Mouse (Mus musculus) hematopoietic stem cell, adult 5-6 weeks (primary cell): ENCODE data around the gene Iqcn. TPM values are rescaled to one million over a fixed set of nuclear protein-coding genes. Genes with fewer than 3 reads are reported as not detected.

Experiments used
- ATAC-seq, 2 experiments: fragments of 125-278 bp in 1 of 2; replicated peaks in 1 of 2; 2 replicates each; pipeline ENCODE4 v1.8.0; 2016 to 2017; ENCODE audit warnings: inconsistent platforms in 2 of 2, mild to moderate bottlenecking in 2 of 2, moderate number of reproducible peaks in 2 of 2, low read depth in 1 of 2, moderate TSS enrichment in 1 of 2; ENCODE audit not compliant: low FRiP score in 2 of 2, poor library complexity in 2 of 2, severe bottlenecking in 2 of 2, insufficient read depth in 1 of 2, low TSS enrichment in 1 of 2
- total RNA-seq: library from RNA; stranded (forward); fragments of 172-1452, 232-1000 nt; gene quantifications from 2 replicates; pipeline ENCODE4 v1.2.3, GENCODE M21; 2017

Gene Iqcn
- total RNA-seq, 1 experiment from 2014 or later, result 0.25 TPM

DNA sequence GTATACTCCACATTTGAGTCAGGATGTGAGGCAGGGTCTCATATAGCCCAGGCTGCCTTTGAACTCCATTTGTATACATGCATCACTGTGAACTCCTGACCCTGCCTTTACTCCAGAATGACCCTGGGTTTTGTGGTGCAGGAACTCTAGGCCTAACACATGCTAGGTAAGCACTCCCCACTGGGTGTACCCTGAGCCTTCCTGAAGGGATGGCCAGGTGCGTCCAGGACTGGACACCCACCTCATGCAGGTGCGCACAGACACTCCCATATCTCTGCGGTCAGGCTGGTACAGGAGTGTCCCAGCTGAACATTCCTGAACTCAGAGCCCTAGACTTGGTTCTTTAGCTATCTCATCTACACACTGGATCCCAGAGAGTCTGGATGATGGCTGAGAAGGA lies 29.1 kb upstream of the Iqcn start:
- no peak for ATAC-seq

DNA sequence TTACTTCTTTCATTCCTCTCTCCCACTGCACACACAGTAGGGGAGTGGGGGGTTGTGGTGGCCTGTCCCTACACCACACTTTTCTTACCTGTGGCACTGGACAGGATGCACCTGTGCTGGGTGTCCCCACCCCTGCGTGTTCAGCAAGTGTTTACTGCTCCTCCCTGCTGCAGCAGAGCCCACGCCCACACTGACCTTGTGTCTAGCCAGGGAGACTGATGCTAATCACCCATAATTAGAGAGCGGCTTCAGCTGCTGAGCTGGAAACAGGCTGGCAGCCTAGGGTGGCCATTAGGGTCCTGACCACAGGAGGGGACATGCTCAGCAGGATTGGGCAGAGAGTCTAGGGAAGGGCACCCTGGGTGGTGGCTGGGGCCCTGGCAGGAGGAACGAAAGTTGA lies 28.5 kb upstream of the Iqcn start:
- no peak for ATAC-seq

DNA sequence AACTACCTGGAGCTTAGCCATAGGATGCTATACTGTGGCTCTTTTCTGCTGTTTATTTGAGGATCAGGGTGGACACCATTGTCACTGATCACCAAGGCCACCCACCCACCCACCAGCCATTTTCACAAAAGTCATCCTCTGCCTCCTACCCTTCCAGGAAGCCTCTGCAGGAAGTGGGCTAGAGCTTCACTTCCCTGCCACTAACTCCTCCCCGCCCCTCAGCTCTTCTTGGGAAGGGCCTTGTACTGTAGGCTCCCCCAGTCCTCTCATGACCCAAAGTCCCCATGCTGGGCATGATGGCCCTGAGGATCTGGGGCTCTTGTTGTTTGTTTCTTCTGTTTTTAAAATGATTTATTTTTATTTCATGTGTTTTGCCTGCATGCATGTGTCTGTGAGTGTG lies 27.9 kb upstream of the Iqcn start:
- 0 out of 4 replicates have a peak, but pooled peaks of 1 of the 2 experiments have one; percentile 12 for ATAC-seq

DNA sequence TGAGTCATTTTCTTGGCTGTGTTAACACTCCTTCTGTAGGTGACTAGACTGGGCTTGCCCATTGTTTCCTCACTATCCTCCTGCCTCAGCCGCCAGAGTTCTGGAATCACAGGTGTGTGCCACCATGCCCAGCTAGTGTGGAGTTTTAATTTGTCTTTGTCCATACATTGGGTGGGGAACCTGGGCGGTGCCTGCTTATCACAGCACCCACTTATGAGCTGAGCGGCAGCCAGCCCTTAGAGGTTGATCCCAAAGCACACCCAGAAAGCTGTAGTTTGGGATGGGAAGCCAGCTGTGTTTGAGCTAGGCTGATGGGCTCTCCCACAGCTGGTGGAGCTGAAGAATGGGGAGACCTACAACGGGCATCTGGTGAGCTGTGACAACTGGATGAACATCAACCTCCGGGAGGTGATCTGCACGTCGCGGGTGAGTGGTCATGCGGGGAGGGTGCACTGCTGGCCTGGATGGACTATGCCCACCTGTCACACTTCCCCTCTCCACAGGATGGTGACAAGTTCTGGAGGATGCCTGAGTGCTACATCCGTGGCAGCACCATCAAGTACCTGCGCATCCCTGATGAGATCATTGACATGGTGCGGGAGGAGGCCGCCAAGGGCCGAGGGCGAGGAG lies 25.7 kb upstream of the Iqcn start:
- no peak for ATAC-seq

DNA sequence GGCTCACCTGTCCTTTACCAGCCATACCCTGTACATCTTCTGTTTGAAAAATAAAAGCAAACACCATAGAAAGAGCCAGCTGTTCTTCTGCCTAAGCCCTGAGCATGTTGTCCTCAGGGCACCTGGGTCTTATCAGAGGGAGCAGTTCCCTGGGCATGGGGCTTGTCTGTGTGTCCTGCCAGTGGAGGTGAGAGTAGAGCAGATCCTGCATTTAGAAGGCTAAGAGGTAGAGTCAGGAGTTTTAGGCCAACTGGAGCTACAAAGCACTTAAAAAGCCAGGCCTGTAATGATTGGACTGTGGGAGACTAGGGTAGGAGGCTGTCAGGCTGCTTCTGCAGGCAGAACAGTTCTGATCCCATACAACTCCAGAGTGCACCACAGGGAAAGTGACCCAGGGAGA lies 24.6 kb upstream of the Iqcn start:
- ATAC-seq, result no peak

DNA sequence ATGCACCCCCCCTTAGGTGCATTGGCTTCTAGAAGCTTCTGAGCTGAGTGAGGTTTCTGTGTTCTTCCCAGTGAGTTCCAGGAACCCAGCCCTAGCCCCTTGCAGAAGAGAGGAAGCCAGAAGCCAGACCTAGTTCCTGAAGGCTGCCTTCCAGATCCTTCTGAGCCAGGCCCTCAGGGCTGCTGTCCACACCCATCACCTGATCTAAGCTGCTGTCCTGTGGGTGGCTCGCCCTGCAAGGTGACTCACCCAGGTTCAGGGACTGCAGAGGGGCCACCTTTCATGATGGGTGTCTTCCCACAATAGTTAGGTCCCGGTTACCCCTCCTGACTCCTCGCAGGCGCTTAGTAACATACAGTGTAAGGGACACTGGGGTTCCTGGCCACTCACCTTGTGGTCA lies 23.9 kb upstream of the Iqcn start:
- no peak for ATAC-seq

DNA sequence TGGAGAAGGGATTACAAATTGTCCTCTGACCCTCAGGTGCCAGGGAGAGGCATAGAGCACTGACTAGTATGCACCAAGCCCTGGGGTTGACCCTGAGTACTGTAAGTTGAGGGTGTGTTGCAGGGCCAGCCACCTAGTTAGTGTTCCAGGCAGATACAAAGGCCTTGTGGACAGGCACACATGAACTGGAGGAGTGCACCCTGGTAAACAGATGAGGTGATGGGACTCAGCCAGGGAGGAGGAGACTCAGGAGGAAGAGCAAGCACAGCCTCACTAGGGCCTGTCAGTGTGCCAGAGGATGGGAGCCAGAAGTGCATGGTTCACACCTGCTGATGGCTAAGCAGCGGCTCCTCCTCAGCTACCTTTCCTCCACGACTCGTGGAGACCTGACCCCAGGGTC lies 23.2 kb upstream of the Iqcn start:
- no peak for ATAC-seq

DNA sequence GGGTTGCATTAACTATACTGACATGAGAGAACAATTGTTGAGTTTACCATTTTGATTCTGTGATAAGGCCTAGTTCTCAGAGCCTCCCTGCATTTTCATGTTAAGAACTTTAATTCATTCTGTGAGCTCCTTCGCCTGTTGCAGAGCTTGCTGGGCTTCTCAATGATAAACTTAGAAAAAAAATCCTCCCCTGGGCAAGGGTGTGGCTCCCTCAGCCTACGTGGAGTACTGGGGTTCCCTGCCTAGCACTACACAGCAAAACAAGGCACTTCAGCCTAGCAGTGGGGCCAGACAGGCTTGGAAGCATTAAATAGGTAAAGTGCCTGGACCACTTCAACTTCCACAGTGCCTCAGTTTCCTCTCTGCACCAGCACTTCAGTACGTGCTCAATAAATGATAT lies 21.8 kb upstream of the Iqcn start:
- ATAC-seq, result no peak

DNA sequence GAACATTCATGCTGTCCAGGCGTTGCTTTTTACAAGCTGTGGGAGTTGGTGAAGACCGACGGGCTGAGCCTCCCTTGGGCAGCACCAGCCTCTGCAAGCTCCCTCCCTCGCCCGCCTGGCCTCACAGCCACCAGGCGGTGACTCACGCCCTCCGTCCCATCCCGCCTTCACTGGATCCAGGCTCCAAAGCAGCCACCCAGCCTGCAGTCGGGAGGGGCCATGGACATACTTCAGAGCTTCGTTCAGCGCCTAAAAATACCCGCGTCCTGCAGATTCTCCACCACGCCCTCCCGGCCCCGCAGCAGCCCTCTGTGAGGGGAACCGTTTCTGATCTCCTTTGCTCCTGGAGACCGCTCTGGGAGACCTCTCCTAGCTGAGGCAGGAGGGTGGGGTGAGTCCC lies 21.1 kb upstream of the Iqcn start:
- no peak for ATAC-seq

DNA sequence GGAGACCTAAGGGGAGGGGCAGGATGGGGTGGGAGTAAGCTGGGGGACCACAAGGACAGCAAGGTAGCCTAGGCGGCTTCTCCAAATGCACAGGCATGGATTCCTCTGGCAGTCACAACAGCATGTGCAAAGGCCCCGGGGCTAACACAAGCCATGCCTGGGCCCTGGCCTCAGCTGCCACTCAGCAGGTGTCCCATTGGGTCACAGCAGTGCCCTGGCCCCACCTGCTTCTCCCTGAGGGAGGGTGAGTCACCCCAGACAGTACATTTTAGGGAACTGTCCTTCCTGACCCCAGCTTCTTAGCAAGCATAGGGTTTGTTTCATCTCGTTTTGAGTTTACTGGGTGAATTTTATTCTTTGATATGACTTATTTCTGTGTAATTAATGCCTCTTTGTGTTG lies 20.6 kb upstream of the Iqcn start:
- ATAC-seq, result no peak

DNA sequence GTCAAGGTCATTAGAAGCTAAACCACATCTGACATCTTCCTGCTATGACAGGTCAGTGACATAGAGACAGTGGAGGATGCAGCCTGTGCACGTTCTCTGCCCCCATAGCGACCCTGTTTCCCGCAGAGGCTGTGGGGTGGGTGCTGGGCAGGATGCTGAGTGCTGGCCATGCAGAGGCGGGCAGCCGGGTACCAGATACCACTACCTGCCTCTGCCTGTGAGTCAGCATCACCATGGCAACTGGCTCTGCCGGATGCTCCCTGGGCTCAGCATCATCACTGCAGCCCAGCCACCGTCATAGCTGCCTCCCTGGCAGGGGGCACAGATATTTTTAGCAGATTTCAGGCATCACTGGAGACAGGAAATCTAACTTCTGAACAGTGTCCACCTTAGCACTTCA lies 19.0 kb upstream of the Iqcn start:
- ATAC-seq, result no peak

DNA sequence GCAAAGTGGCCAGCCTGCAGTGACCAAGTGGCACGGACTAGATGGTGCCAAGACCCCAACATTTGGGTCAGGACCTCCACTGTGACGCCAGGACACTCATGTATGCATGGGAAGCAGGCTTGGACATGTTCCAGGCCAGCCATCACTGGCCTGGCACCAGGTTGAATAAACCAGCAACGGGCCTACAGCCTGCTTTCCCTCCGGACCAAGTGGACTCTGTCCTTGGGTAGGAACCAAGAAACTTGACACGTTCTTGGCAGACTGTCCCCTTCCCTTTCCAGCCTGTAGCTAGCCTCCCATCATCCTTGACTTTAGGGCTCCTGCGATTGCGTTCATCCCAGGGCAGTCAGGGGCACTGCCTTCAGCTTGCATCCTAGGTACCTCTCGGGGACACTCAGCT lies 15.7 kb upstream of the Iqcn start:
- ATAC-seq, result no peak

DNA sequence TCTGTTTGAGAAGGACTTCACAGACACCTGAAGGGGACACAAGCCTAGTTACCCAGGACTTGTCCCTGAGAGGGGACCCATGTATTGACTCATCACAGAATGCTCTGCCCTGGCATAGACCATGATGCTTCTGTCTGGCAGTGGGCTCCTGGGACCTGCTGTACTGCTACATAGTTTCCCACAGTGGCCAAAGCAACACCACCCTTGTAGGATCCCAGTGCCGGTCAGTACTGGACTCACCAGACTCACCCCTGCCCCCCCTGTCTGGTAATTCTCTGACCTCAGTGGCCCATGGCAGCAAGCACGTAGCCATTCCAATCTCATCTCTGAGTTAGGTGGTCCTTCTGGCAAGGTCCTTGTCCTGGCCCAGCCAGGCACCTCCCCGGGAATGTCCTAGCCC lies 15.1 kb upstream of the Iqcn start:
- no peak for ATAC-seq

DNA sequence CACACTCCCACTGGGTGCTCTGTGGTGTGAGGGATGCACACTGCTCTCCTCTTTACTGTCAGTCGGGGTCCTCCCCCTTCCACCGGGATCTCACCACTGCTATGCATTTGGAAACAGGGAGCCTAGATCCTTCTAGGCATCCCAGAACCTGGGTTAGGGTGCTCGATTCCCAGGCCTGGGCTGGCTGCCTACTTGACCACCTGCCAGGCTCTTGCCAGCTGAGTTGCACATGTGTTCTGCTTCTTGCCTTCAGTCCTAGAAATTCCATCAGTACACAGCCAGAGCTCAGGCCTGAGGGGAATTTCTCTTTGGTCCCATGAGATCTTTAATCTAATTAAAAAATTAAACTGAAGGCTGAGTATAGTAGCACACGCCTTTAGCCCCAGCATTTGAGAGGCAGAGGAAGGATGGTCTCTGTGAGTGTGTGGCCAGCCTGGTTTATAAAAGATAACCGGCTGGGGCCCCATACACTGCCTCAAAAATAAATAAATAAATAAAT lies 13.3 kb upstream of the Iqcn start:
- ATAC-seq, result no peak

DNA sequence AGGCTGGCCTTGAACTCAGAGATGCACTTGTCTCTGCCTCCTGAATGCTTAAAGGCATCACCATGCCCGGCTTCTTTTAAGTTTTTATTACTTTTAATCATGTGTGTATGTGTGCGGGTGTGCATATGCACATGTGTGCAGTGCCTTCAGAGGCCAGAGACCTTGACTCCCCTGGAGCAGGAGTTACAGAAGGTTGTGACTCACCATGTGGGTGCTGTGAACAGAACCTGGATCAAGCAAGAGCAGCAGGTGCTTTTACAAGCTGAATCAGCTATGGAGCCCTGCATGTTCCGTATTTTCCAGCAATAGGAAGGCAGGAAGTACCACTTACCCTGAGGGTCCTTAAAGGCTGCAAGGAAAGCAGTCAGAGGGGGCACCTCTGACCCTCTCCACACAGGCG lies 12.0 kb upstream of the Iqcn start:
- no peak for ATAC-seq

DNA sequence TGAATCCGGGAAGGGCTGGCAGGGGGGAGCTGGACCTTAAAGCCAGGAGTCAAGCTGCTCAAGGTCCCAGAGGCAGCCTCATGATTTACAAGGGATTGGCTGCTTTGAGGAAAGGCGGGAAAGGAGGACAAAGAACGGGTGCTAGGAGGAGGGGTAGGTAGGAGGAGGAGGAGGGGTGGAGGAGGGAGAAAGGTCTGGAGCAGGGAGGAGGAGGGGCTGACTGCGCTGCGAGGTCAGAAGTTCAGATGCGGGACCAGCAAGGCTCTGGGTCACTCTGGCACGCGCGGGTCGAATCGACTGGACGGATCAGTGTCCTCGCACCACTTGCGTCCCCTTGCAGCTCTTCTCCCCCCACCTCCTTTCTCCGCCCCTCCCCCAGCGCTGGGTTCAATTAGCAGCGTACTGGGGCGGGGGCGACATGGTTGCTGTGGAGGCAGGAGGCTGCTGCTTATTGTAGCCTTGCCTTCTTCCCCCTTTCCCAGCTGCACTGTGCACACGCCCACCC lies 11.5 kb upstream of the Iqcn start:
- ATAC-seq, result no peak

DNA sequence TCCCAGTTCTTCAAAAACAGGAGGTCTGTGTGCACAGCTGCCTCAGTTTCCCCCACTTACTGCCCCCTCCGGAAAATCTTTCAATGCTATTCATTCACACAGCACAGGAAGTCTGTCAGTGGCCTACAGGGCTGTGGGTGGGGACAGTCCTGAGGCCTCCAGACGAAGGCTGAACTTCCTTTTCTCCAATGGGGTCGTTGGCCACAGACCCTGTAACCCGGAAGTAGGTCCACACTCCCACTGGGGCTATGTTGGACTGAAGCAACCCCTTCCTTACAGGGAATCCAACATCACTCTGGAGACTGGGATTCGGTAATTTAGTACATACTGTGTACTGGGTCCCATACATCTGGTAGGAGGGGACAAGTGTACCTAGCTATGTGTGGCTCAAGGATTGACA lies 9.6 kb upstream of the Iqcn start:
- no peak for ATAC-seq

DNA sequence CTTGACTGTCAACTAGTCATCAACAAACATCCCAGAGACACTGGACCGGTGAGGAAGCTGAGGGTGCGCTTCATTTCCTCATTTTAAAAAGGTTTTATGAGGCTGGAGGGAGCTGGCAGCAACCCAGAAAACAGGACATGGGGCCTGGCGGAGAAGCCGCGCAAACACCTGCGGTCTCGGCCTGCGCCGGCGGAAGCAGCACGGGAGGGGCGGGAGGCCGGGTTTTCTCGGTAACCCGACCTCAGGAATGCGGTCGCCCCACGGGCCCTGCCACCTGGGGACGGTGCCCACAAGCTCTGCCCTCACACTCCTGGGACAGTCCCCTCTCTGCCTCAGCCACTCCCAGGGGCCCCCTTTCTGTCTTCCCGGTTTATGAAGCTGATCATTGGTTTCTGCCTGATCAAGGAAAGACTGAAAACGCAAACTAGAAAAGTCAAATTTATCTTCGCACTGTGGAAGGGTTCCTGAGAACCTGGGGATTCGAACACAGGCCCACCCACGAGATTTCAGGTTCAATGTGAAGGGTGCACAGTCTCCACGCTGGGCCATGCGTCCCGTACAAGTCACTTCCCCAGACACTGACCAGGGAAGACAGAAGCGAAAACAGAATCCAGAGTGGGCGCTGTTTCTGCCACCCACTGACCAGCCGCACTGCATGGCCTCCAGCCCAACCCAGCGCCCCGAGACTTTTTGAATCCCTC lies 7.8 kb upstream of the Iqcn start:
- peak; percentile 20 to 22 for ATAC-seq
